Mouse (Mus musculus) naive thymus-derived CD4-positive, alpha-beta T cell, adult 2 months (primary cell): ENCODE results near the gene Gm45716.

ENCODE experiments used
- DNase-seq: peaks from one replicate; pipeline ENCODE4 v3.0.0-alpha.2; 2011; ENCODE audit warnings: low read depth

The Gm45716 gene

DNA sequence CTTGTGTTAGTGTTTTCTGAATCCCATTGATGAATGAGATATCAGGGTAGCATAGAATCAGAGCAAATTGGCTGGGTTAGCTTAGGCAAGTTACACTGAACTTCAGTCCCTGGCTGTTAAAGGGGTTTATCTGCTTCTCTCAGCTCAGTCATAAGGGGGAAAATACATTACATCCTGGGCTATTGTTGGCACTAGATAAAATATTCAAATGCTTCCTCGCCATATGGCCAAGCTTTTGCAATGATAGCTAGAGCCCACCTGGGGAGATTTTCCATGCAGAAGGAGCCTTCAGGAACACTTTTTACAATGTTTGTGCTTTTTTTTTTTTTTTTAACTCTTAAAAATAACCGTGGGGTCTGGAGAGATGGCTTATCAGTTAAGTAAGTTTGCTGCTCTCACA lies 96.6 kb downstream of the Gm45716 start:
- no peak for DNase-seq

DNA sequence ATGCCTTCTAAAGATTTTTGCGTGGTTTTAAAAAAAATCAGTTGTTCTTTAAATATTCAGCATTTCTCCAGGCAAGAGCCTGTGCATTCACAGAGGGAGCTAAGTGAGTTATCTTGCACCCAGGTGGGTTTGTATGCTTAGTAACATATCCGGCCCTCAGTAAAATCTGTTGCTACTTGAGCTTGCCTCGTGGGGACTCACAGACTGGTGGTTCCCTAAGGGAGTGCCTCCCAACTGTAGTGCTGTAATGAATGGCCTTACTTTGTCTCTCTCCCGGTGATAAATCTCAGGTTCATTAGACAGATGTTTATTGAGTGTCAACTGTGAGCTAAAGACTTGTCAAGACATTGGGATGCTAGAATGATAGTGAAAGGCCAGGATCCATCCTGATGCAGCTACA lies 97.1 kb downstream of the Gm45716 start:
- DNase-seq: no peak

DNA sequence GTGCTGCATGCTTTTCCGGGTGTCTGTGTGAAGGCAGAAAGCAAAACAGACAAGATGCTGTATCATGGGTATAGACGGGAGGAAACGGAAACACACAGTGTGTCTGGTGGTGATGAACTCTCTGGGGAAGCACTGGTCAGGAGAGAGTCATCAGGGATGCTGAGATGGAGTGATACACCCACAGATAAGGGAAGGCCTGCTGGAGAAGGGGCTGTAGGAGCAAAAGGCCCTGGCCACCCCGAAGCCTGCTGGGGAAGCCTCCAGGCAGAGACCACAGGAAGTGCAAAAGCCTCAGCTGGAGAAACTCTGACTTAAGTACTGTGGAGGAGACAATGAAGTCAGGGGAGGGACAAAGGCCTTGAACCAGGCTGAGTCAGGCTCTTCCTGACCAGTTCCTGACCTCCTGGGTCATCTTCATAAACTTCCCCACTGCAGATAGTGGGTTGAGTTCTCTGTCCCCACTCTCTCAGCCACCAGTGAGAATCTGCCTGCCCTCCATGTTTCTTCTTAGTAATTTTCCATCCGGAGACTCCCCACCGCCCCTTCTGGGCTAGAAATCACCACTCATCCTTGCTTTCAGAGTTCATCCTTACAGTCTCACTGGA lies 99.2 kb downstream of the Gm45716 start:
- no peak for DNase-seq

DNA sequence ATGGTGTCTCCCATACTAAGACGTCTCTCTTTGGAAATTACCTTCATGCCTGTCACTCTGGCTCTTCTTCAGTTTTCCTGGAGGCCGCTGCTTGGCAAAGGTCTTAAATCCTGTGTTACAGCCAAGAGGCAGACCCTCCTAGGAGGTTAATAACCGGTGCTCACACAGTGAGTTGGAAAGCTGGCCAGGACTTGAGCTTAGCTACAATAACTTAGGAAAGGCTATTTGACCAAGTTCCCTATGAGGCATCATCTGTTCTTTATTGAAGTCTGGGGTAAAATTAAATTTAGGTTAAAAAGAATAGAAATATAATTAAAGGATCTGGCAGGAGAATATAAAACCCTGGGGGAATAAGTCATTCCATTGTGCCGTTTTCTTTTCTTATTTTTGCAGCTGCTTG lies 103.7 kb downstream of the Gm45716 start:
- no peak for DNase-seq

DNA sequence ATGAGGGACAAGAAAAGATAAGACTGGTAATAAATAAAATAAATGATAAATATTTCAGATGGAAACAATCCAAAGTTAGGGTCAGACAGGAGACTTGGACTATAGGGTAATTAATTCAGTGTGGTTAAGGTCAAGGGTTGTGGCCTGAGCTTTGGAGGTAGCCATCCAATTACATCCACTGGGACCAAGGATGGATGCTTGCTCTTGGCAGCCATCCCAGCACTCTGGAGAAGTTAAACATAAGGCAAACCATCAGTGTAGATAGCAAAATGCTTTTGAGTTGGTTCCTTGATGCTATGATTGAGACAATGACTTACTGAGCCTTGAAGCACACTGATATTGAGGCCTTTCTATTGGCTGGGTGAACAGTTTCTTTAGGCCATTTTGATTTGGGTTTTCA lies 105.3 kb downstream of the Gm45716 start:
- DNase-seq: no peak

DNA sequence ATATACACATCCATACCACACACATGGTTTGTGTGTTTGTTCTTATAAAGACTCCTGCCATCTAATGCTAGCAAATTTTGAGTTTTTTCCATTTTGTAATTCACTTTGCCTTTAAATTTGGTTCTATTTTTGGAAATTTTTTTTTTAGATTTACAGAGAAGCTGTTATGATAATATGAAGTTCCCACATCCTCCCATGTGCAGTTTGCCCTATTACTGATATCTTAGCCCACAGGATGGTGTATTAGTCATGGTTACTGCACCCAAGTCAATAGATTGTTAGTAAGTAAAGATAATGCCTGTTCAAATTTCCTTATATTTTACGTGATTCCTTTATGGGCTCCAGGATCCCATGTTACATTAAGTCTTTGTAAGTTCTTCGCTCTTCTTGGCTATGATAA lies 107.1 kb downstream of the Gm45716 start:
- DNase-seq: no peak
